Mouse (Mus musculus): Measurements from ENCODE around the gene Ctnna3. TPM values are rescaled to one million over a fixed set of nuclear protein-coding genes. Genes with fewer than 3 reads are reported as not detected.

The Ctnna3 gene
- total and polyA plus RNA-seq, 3 experiments = not detected

DNA sequence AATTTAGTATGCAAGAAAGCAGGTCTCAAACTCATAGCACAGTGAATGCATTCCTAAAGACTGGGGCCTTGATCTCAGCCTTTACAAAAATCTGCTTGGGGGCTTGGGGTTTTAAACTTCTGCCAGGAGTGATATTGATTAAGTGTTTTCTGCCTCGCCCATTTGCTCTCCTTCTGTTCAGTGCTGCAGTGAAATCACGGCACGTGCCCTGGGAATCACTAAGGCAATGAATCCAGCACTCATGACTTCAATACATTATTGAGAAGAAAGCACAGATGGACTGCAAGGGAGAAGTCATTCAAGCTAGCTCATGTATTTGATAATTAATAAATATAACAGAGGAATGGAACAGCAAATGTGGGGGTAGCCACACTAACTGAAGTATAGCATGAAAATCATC lies 515.6 kb downstream of the Ctnna3 start:
- Histone ChIP-seq H3K27me3 (ENCODE audit: insufficient read depth, low read length) (no peaks in the 10 kb centered on the region), H3K4me1 (ENCODE audit: insufficient read depth, low read depth, low read length) (no peaks in the 10 kb centered on the region), H3K36me3 (replicated peaks) (no peaks in the 10 kb centered on the region), H3K4me3 (ENCODE audit: low read depth, low read length) (no peak overlapping the region), H3K9me3 (replicated peaks) (no peaks in the 10 kb centered on the region; the same call in 1 of the 2 replicates)
- ATAC-seq (ENCODE audit: extremely low read depth, insufficient number of reproducible peaks, low FRiP score, poor library complexity, severe bottlenecking) (no peak), DNase-seq (ENCODE audit: low spot score) (no peak)
- TF ChIP-seq TAL1 (conservative IDR thresholded peaks at IDR 0.05; ENCODE audit: low read depth, low read length) = no peak
- TF ChIP-seq CTCF (IDR thresholded peaks at IDR 0.05; ENCODE audit: low read depth, low read length) = no peak

DNA sequence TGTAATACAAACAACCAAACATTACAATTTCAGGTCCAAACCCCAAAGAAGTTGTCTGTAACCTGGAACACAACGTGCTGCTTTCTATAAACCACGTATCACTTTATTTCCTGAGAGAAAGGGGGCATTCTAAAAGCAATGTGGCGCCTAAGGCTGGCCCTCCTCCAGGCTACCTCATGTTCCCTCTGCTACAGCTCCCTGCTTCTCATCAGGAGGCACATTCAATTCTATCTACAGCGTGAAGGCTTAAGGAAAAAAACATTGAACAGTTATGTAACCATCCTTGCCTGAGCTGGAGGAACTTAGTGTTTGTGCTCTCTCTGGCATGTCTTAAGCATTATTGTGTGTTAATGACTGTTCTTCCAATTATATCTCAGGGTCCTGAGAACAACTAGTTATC lies 517.4 kb downstream of the Ctnna3 start:
- ATAC-seq (ENCODE audit: extremely low read depth, insufficient number of reproducible peaks, low FRiP score, poor library complexity, severe bottlenecking) = no peak
- no peak overlapping the region for H3K4me3 ChIP-seq (ENCODE audit: low read depth, low read length)
- no peaks in the 10 kb centered on the region for H3K27me3 ChIP-seq (ENCODE audit: insufficient read depth, low read length)
- H3K4me1 ChIP-seq (ENCODE audit: insufficient read depth, low read depth, low read length) = no peaks in the 10 kb centered on the region
- H3K9me3 ChIP-seq (replicated peaks) = no peaks in the 10 kb centered on the region
- TF ChIP-seq GATA2 (IDR thresholded peaks at IDR 0.05; ENCODE audit: borderline replicate concordance, low read depth, low read length) = no peak
- no peak for TF ChIP-seq GATA1 (IDR thresholded peaks at IDR 0.05; ENCODE audit: borderline replicate concordance, low read length)
- TF ChIP-seq POLR2AphosphoS5 (IDR thresholded peaks at IDR 0.05; ENCODE audit: insufficient replicate concordance, low read depth, low read length) = no peak
- TF ChIP-seq CTCF (IDR thresholded peaks at IDR 0.05; ENCODE audit: low read depth, low read length) = no peak
- no peak for TF ChIP-seq TAL1 (conservative IDR thresholded peaks at IDR 0.05; ENCODE audit: low read depth, low read length)
- DNase-seq (ENCODE audit: low spot score) = no peak
- H3K36me3 ChIP-seq (replicated peaks) = no peaks in the 10 kb centered on the region

DNA sequence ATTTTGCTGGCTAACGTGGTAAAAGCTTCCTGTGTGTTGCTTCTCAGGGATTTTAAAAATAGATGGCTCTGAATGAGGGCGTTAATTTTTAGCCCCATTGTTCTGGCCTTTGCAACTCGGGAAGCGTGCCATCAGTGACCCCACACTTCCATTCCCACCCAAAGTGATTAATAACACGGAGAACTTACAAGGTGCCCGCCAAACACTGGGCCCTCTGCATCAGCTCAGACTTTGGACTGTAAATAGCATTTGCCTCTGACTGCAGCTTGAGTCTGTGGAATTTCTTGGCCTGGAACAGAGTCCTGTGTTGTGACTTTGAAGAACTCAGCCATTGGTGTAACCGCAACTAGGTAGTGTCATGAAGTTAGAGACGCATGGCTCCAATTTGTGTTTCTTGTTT lies 521.0 kb downstream of the Ctnna3 start:
- no peak for DNase-seq (ENCODE audit: low spot score)
- no peaks in the 10 kb centered on the region for H3K36me3 ChIP-seq (replicated peaks)
- no peaks in the 10 kb centered on the region for H3K27me3 ChIP-seq (ENCODE audit: insufficient read depth, low read length)
- H3K9me3 ChIP-seq (replicated peaks) = no peaks in the 10 kb centered on the region; the same call in 1 of the 2 replicates
- no peaks in the 10 kb centered on the region for H3K4me1 ChIP-seq (ENCODE audit: insufficient read depth, low read depth, low read length)
- ATAC-seq (ENCODE audit: extremely low read depth, insufficient number of reproducible peaks, low FRiP score, poor library complexity, severe bottlenecking) = no peak
- no peak for TF ChIP-seq TAL1 (conservative IDR thresholded peaks at IDR 0.05; ENCODE audit: low read depth, low read length)
- no peak for TF ChIP-seq CTCF (IDR thresholded peaks at IDR 0.05; ENCODE audit: low read depth, low read length)
- no peak for TF ChIP-seq POLR2AphosphoS5 (IDR thresholded peaks at IDR 0.05; ENCODE audit: insufficient replicate concordance, low read depth, low read length)
- no peak for TF ChIP-seq GATA2 (IDR thresholded peaks at IDR 0.05; ENCODE audit: borderline replicate concordance, low read depth, low read length)
- TF ChIP-seq GATA1 (IDR thresholded peaks at IDR 0.05; ENCODE audit: borderline replicate concordance, low read length) = no peak
- no peak overlapping the region for H3K4me3 ChIP-seq (ENCODE audit: low read depth, low read length)

DNA sequence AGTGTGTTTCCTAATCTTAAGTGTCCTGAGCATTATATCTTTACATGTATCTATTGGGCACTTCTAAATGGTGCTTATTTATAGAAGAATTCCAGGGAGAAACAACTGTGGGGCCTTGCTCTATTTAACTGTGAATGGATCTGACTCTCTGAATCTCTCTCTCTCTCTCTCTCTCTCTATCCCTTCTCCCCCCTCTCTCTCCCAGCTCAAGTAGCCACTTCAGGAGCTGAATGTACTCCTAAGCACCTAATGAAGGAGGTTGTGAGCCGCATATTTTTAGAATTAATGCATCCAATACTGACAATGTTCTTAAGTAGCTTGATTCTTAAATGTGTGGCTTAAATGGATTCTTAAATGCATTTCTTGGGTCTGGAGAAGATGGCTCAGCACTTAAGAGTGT lies 521.6 kb downstream of the Ctnna3 start:
- ATAC-seq (ENCODE audit: extremely low read depth, insufficient number of reproducible peaks, low FRiP score, poor library complexity, severe bottlenecking) (no peak), DNase-seq (ENCODE audit: low spot score) (no peak)
- Histone ChIP-seq H3K27me3 (ENCODE audit: insufficient read depth, low read length) (no peaks in the 10 kb centered on the region), H3K9me3 (replicated peaks) (no peaks in the 10 kb centered on the region; the same call in 1 of the 2 replicates), H3K4me3 (ENCODE audit: low read depth, low read length) (no peak overlapping the region), H3K36me3 (replicated peaks) (no peaks in the 10 kb centered on the region), H3K4me1 (ENCODE audit: insufficient read depth, low read depth, low read length) (no peaks in the 10 kb centered on the region)
- no peak for TF ChIP-seq POLR2AphosphoS5 (IDR thresholded peaks at IDR 0.05; ENCODE audit: insufficient replicate concordance, low read depth, low read length)
- TF ChIP-seq CTCF (IDR thresholded peaks at IDR 0.05; ENCODE audit: low read depth, low read length) = no peak
- TF ChIP-seq GATA1 (IDR thresholded peaks at IDR 0.05; ENCODE audit: borderline replicate concordance, low read length) = no peak
- no peak for TF ChIP-seq GATA2 (IDR thresholded peaks at IDR 0.05; ENCODE audit: borderline replicate concordance, low read depth, low read length)
- TF ChIP-seq TAL1 (conservative IDR thresholded peaks at IDR 0.05; ENCODE audit: low read depth, low read length) = no peak

DNA sequence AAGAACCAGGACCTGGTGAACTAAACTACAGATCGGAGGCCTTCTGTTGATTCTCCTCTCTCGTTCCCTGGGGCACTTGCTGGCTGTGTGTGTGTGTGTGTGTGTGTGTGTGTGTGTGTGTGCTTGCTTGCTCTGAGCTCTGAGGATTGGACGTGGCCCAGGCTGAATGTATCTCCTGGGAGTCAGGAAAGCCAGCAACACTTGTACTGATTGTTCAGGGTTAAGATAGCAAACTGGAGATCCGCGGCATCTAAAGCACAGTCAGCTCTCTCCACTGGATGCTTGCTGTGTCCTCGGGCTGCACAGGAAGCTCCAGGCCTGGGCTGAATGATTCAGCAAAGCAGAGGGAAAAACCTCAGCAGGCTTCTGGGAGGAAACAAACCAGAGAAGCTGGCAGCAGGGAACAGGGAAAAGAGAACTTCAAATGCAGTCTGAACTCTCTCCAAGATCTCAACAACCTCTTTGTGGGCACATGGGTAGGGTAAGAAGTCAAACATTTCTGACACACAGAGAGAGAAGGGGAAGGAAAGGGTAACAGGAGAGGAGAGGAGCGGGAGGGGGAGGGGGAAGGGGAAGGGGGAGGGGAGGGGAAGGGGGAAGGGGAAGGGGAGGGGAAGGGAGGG lies 524.5 kb downstream of the Ctnna3 start:
- no peak for ATAC-seq (ENCODE audit: extremely low read depth, insufficient number of reproducible peaks, low FRiP score, poor library complexity, severe bottlenecking)
- no peak for DNase-seq (ENCODE audit: low spot score)
- H3K27me3 ChIP-seq (ENCODE audit: insufficient read depth, low read length) = no peaks in the 10 kb centered on the region
- TF ChIP-seq CTCF (IDR thresholded peaks at IDR 0.05; ENCODE audit: low read depth, low read length) (no peak), TAL1 (conservative IDR thresholded peaks at IDR 0.05; ENCODE audit: low read depth, low read length) (no peak), POLR2AphosphoS5 (IDR thresholded peaks at IDR 0.05; ENCODE audit: insufficient replicate concordance, low read depth, low read length) (no peak), GATA2 (IDR thresholded peaks at IDR 0.05; ENCODE audit: borderline replicate concordance, low read depth, low read length) (no peak), GATA1 (IDR thresholded peaks at IDR 0.05; ENCODE audit: borderline replicate concordance, low read length) (no peak)
- H3K4me3 ChIP-seq (ENCODE audit: low read depth, low read length) = no peak overlapping the region
- no peaks in the 10 kb centered on the region for H3K36me3 ChIP-seq (replicated peaks)
- no peaks in the 10 kb centered on the region for H3K4me1 ChIP-seq (ENCODE audit: insufficient read depth, low read depth, low read length)
- H3K9me3 ChIP-seq (replicated peaks) = no peaks in the 10 kb centered on the region; the same call in 1 of the 2 replicates

DNA sequence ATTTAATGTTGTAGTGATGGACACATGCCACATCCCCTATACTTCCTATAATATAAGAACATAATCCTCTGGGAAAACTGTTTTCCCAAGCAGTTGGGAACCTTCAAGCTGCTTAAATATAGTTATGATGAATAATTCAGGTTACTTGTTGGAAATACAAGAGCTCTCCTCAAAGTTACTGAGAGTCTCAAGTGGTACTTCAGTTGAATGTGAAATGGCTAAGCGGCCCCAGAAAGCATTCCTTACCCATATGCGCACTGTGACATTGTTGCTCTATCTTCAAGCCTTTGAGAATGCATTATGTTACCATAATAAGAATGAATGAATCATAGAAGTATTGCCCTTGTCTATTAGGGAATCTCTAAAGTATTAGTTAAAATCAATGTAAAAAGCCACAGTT lies 542.4 kb downstream of the Ctnna3 start:
- no peak for ATAC-seq (ENCODE audit: extremely low read depth, insufficient number of reproducible peaks, low FRiP score, poor library complexity, severe bottlenecking)
- no peak overlapping the region for H3K4me3 ChIP-seq (ENCODE audit: low read depth, low read length)

More for the DNA sequence above, 542.4 kb downstream of the Ctnna3 start:
- DNase-seq (ENCODE audit: low spot score) = no peak
- no peaks in the 10 kb centered on the region for H3K9me3 ChIP-seq (replicated peaks)
- no peaks in the 10 kb centered on the region for H3K36me3 ChIP-seq (replicated peaks)
- TF ChIP-seq TAL1 (conservative IDR thresholded peaks at IDR 0.05; ENCODE audit: low read depth, low read length) (no peak), CTCF (IDR thresholded peaks at IDR 0.05; ENCODE audit: low read depth, low read length) (no peak), GATA1 (IDR thresholded peaks at IDR 0.05; ENCODE audit: borderline replicate concordance, low read length) (no peak), GATA2 (IDR thresholded peaks at IDR 0.05; ENCODE audit: borderline replicate concordance, low read depth, low read length) (no peak), POLR2AphosphoS5 (IDR thresholded peaks at IDR 0.05; ENCODE audit: insufficient replicate concordance, low read depth, low read length) (no peak)
- H3K4me1 ChIP-seq (ENCODE audit: insufficient read depth, low read depth, low read length) = no peaks in the 10 kb centered on the region
- no peaks in the 10 kb centered on the region for H3K27me3 ChIP-seq (ENCODE audit: insufficient read depth, low read length)

All from G1E (cell line).